Mouse (Mus musculus): ENCODE measurements around the gene Panx3. TPM values are rescaled to one million over a fixed set of nuclear protein-coding genes. Genes with fewer than 3 reads are reported as not detected.

Gene Panx3
- total and polyA plus RNA-seq, 3 experiments, result 0.17 to 0.42 TPM; not detected in 1

GRCm38 (mm10) chr9:37650639-37651038 lies 18.4 kb downstream of the Panx3 start:
- no peaks in the 10 kb centered on the region for H3K9me3 ChIP-seq (replicated peaks; ENCODE audit: insufficient read depth, low read length)
- H3K27ac ChIP-seq (ENCODE audit: control insufficient read depth, low read depth, low read length), result no peak overlapping the region
- no peak overlapping the region for H3K9ac ChIP-seq (ENCODE audit: control insufficient read depth, low read depth, low read length, poor library complexity, severe bottlenecking)
- no peak for TF ChIP-seq KAT2A (conservative IDR thresholded peaks at IDR 0.05; ENCODE audit: low read depth, low read length)
- H3K27me3 ChIP-seq (ENCODE audit: control insufficient read depth in 1 of 2, insufficient read depth in 2 of 2, low read length in 2 of 2), result no peaks in the 10 kb centered on the region
- H3K36me3 ChIP-seq (ENCODE audit: control insufficient read depth in 1 of 2, insufficient read depth in 2 of 2, low read length in 2 of 2), result peaks cover 2 to 30% of the 10 kb centered on the region in 2 experiments; a peak in 3 of 4 replicates
- no peak overlapping the region for H3K4me3 ChIP-seq (ENCODE audit: control insufficient read depth in 1 of 2, insufficient read depth in 1 of 2, low read depth in 2 of 2, low read length in 2 of 2)
- H3K4me1 ChIP-seq (ENCODE audit: control insufficient read depth in 1 of 2, insufficient read depth in 2 of 2, low read length in 2 of 2), result peaks cover 0 to 4% of the 10 kb centered on the region in 2 experiments; a peak in 1 of 4 replicates
- DNase-seq (ENCODE audit: low read depth, low spot score), result no peak
- 0 out of 2 replicates have a peak, but pooled peaks cover 3% of the 10 kb centered on the region for H3K79me2 ChIP-seq (ENCODE audit: control insufficient read depth, insufficient read depth, low read length, poor library complexity)

GRCm38 (mm10) chr9:37646246-37646645 lies 22.8 kb downstream of the Panx3 start:
- TF ChIP-seq NRF1 (IDR thresholded peaks at IDR 0.05; ENCODE audit: insufficient read depth, low read depth, low read length, poor library complexity, severe bottlenecking), result no peak
- no peak for TF ChIP-seq RAD21 (IDR thresholded peaks at IDR 0.05; ENCODE audit: low read depth, low read length)
- no peak for TF ChIP-seq NELFE (IDR thresholded peaks at IDR 0.05; ENCODE audit: low read depth, low read length)
- no peak for TF ChIP-seq TCF12 (IDR thresholded peaks at IDR 0.05; ENCODE audit: low read depth, low read length)
- no peak for TF ChIP-seq GABPA (IDR thresholded peaks at IDR 0.05; ENCODE audit: low read depth, low read length)
- TF ChIP-seq RCOR1 (IDR thresholded peaks at IDR 0.05; ENCODE audit: low read depth, low read length), result no peak
- no peak for TF ChIP-seq CHD1 (IDR thresholded peaks at IDR 0.05; ENCODE audit: low read depth, low read length)
- no peak for TF ChIP-seq UBTF (IDR thresholded peaks at IDR 0.05; ENCODE audit: borderline replicate concordance, insufficient read depth, low read depth, low read length)
- TF ChIP-seq TBP (IDR thresholded peaks at IDR 0.05; ENCODE audit: low read depth, low read length), result no peak
- no peak for TF ChIP-seq JUND (IDR thresholded peaks at IDR 0.05; ENCODE audit: low read depth, low read length)
- TF ChIP-seq MEF2A (IDR thresholded peaks at IDR 0.05; ENCODE audit: extremely low read depth, insufficient replicate concordance, low read depth, low read length, poor library complexity, severe bottlenecking), result no peak
- TF ChIP-seq SIN3A (IDR thresholded peaks at IDR 0.05; ENCODE audit: low read length), result no peak
- no peak for TF ChIP-seq KAT2A (conservative IDR thresholded peaks at IDR 0.05; ENCODE audit: low read depth, low read length)
- no peak for TF ChIP-seq BHLHE40 (IDR thresholded peaks at IDR 0.05; ENCODE audit: borderline replicate concordance, low read depth, low read length)
- TF ChIP-seq CTCF (IDR thresholded peaks at IDR 0.05 in 2 of 3, conservative IDR thresholded peaks at IDR 0.05 in 1 of 3; ENCODE audit: control insufficient read depth in 1 of 3, insufficient read depth in 1 of 3, low read depth in 2 of 3, low read length in 3 of 3, poor library complexity in 1 of 3, severe bottlenecking in 1 of 3), result no peak
- no peak for TF ChIP-seq TAL1 (IDR thresholded peaks at IDR 0.05; ENCODE audit: low read length)
- H3K79me2 ChIP-seq (ENCODE audit: control insufficient read depth, insufficient read depth, low read length, poor library complexity), result no peaks in the 10 kb centered on the region
- H3K9ac ChIP-seq (ENCODE audit: control insufficient read depth, low read depth, low read length, poor library complexity, severe bottlenecking), result no peak overlapping the region
- H3K9me3 ChIP-seq (replicated peaks; ENCODE audit: insufficient read depth, low read length), result no peaks in the 10 kb centered on the region
- no peak for DNase-seq (ENCODE audit: low read depth, low spot score)
- no peak overlapping the region for H3K4me3 ChIP-seq (ENCODE audit: control insufficient read depth in 1 of 2, insufficient read depth in 1 of 2, low read depth in 2 of 2, low read length in 2 of 2)
- H3K27ac ChIP-seq (ENCODE audit: control insufficient read depth, low read depth, low read length), result no peak overlapping the region
- H3K36me3 ChIP-seq (ENCODE audit: control insufficient read depth in 1 of 2, insufficient read depth in 2 of 2, low read length in 2 of 2), result peaks cover 0 to 12% of the 10 kb centered on the region in 2 experiments; a peak in 2 of 4 replicates
- no peaks in the 10 kb centered on the region for H3K4me1 ChIP-seq (ENCODE audit: control insufficient read depth in 1 of 2, insufficient read depth in 2 of 2, low read length in 2 of 2)
- H3K27me3 ChIP-seq (ENCODE audit: control insufficient read depth in 1 of 2, insufficient read depth in 2 of 2, low read length in 2 of 2), result no peaks in the 10 kb centered on the region
